Mouse (Mus musculus) liver, embryonic 14.5 days (tissue): ENCODE measurements around the gene Olfr1138. TPM values are rescaled to one million over a fixed set of nuclear protein-coding genes. Genes with fewer than 3 reads are reported as not detected.

Experiments
- ATAC-seq: fragments of 200-750 bp; cut with Nextera tagmentation; 2 replicates; pipeline ENCODE4 v1.8.0; 2017; ENCODE audit warnings: moderate number of reproducible peaks, mild to moderate bottlenecking, moderate library complexity; ENCODE audit not compliant: insufficient read depth
- DNase-seq, 3 experiments: peaks; one replicate each; pipeline ENCODE4 v3.0.0-alpha.2; 2012 to 2013; ENCODE audit warnings: low read depth in 3 of 3, low spot score in 3 of 3
- H3K27ac ChIP-seq: fragments of 300-500 bp; sonication (generic); 2 replicates; pipeline ENCODE4 v1.5.1; 2014; ENCODE audit warnings: moderate library complexity, mild to moderate bottlenecking, control low read depth, inconsistent platforms
- H3K27me3 ChIP-seq: fragments of 300-500 bp; sonication (generic); 2 replicates; pipeline ENCODE4 v1.6.1; 2014; ENCODE audit warnings: mild to moderate bottlenecking, low read length, moderate library complexity; ENCODE audit not compliant: control insufficient read depth, insufficient read depth
- H3K36me3 ChIP-seq: fragments of 300-500 bp; sonication (generic); replicated peaks from 2 replicates; pipeline ENCODE4 v1.6.1; 2014; ENCODE audit warnings: low read depth; ENCODE audit not compliant: control insufficient read depth, insufficient read depth
- H3K4me1 ChIP-seq, 2 experiments: fragments of 200-500 bp in 1 of 2; fragments of 300-500 bp in 1 of 2; sonication (generic) in 1 of 2; replicated peaks; 2 replicates each; pipeline ENCODE4 v1.6.1; 2012 to 2014; ENCODE audit warnings: antibody characterized with exemption in 1 of 2, inconsistent platforms in 1 of 2, low read length in 1 of 2; ENCODE audit not compliant: control insufficient read depth in 2 of 2, insufficient read depth in 2 of 2
- H3K4me2 ChIP-seq: fragments of 300-500 bp; sonication (generic); 2 replicates; pipeline ENCODE4 v1.6.1; 2014; ENCODE audit warnings: low read depth, mild to moderate bottlenecking, control low read depth, moderate library complexity
- H3K4me3 ChIP-seq, 2 experiments: fragments of 200-500 bp in 1 of 2; fragments of 300-500 bp in 1 of 2; sonication (generic) in 1 of 2; 2 replicates each; pipeline ENCODE4 v1.5.1; 2012 to 2014; ENCODE audit warnings: low read depth in 2 of 2, low read length in 2 of 2, mild to moderate bottlenecking in 2 of 2, control low read depth in 1 of 2, inconsistent platforms in 1 of 2, moderate library complexity in 1 of 2; ENCODE audit not compliant: insufficient read depth in 1 of 2
- H3K9ac ChIP-seq: fragments of 300-500 bp; sonication (generic); replicated peaks from 2 replicates; pipeline ENCODE4 v1.6.1; 2014; ENCODE audit warnings: mild to moderate bottlenecking, control low read depth, moderate library complexity
- H3K9me3 ChIP-seq: fragments of 300-500 bp; sonication (generic); 2 replicates; pipeline ENCODE4 v1.6.1; 2016; ENCODE audit warnings: low read length, mixed read lengths; ENCODE audit not compliant: control insufficient read depth
- CTCF ChIP-seq: IDR thresholded peaks from 2 replicates; pipeline ENCODE4 v1.5.1; 2016; ENCODE audit warnings: antibody characterized with exemption, low read depth, control low read depth
- EP300 ChIP-seq: IDR thresholded peaks from 2 replicates; pipeline ENCODE4 v1.6.1; 2016; ENCODE audit warnings: antibody characterized with exemption, low read depth
- WGBS: fragments of 180-500 bp; shearing (Covaris S2); extraction: QIAGEN DNeasy Blood & Tissue Kit; methylation state at CpG from one replicate; pipeline ENCODE4 v1.1.7; 2014; ENCODE audit not compliant: insufficient replicate concordance; 5-methylcytosine and 5-hydroxymethylcytosine counted together
- polyA plus RNA-seq, 2 experiments: library from polyadenylated mRNA; depleted of rRNA in 1 of 2; stranded (reverse) in 1 of 2; unstranded in 1 of 2; fragments of >200 nt; fragmentation: Nextera tagmentation in 1 of 2; extraction: Ambion mirVana in 1 of 2; gene quantifications; 2 replicates each; pipeline versions ENCODE4 v1.2.1 to v1.2.3; 2012 to 2014

The Olfr1138 gene
- polyA plus RNA-seq (2012; rRNA removed): not detected in 2 replicates
- polyA plus RNA-seq (2014; fragmentation: Nextera tagmentation; extraction: Ambion mirVana): not detected in 2 replicates

DNA sequence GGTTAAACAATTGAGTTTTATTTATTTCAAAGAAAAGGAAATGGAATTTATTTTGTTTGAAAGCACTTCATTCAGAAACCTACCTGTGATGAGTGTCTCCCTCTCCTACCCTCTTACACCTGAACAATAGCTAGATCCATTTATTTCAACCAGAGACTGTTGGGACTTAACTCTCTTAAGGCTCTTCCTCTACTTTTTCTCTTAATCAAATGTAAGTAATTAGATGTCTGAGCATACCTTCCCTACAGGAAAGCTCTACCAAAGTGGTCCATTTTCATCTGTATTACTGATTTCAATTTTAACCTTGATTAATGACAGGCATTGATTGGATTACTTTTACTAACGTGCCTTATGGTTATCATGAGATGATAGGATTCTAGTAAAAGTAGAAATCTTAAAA, at the start of gene Olfr1138:
Olfr1138 (minus strand) TSS at position 101 of the 400 bp plus-strand sequence.
- DNase-seq (no peak), ATAC-seq (no peak)
- no peaks in the 10 kb centered on the region for H3K9me3 ChIP-seq
- TF ChIP-seq CTCF (no peak), EP300 (no peak)
- H3K27ac ChIP-seq: no peak within 1 kb of the TSS
- H3K4me1 ChIP-seq: no peaks in the 10 kb centered on the region
- H3K27me3 ChIP-seq: no peaks in the 10 kb centered on the region
- no peak within 1 kb of the TSS for H3K4me2 ChIP-seq
- no peaks in the 10 kb centered on the region for H3K36me3 ChIP-seq
- H3K4me3 ChIP-seq: no peak within 1 kb of the TSS
- WGBS: 46% methylated on average over 1 of the region's 1 CpGs
- no peak within 1 kb of the TSS for H3K9ac ChIP-seq

DNA sequence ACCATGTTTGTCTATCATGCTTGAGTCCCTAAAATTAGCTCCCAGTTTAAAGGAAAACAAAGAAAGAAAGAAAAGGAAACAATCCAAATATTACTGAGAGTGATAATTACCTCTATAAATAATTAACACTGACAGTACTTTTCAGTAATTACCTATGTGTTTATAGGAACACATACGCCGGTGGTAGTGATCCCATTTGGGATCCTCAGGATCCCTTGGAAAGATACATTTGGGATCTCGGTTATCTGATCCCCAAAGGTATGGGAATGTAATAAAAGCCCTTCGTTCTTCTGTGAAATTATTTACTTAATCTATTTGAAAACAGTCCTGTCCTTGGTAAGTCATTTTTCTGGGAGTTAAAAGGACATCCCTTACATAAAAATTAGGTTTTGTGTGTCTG, 39.4 kb upstream of the Olfr1138 start, which contains the start of gene Olfr152:
Olfr152 (plus strand) TSS at position 301 of the 400 bp plus-strand sequence.
- Histone ChIP-seq H3K4me1 (no peaks in the 10 kb centered on the region), H3K36me3 (no peaks in the 10 kb centered on the region), H3K27me3 (no peaks in the 10 kb centered on the region), H3K4me2 (no peak within 1 kb of the TSS), H3K27ac (no peak within 1 kb of the TSS), H3K9me3 (no peaks in the 10 kb centered on the region), H3K4me3 (no peak within 1 kb of the TSS), H3K9ac (no peak within 1 kb of the TSS)
- 62% methylated on average over 4 of the region's 4 CpGs for WGBS
- ATAC-seq (no peak), DNase-seq (no peak)
- TF ChIP-seq CTCF (no peak), EP300 (no peak)

DNA sequence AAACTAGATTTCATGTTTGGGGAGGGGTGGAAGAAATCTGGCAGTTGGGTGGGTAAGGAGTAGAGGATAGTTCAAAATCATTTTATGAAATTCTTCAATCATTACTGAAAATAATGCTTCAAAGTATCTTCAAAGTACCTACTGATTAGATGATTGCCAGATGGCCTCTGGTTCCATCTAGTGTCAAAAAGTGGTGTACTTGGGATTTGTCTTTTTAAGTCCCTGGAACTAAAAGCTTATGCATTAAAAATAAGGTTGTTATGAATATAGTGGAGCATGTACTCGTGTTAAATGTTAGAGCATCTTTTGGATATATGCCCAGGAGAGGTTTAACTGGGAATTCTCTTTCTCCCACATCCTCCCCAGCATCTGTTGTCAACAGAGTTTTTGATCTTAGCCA, 36.4 kb upstream of the Olfr1138 start:
- H3K9me3 ChIP-seq: no peaks in the 10 kb centered on the region
- no peaks in the 10 kb centered on the region for H3K27me3 ChIP-seq
- no peak for TF ChIP-seq EP300
- TF ChIP-seq CTCF: no peak
- no peak overlapping the region for H3K9ac ChIP-seq
- H3K27ac ChIP-seq: no peak overlapping the region
- 22% methylated on average over 1 of the region's 1 CpGs for WGBS
- H3K4me3 ChIP-seq: no peak overlapping the region
- DNase-seq (no peak), ATAC-seq (no peak)
- no peaks in the 10 kb centered on the region for H3K36me3 ChIP-seq
- H3K4me1 ChIP-seq: no peaks in the 10 kb centered on the region
- H3K4me2 ChIP-seq: no peak overlapping the region

DNA sequence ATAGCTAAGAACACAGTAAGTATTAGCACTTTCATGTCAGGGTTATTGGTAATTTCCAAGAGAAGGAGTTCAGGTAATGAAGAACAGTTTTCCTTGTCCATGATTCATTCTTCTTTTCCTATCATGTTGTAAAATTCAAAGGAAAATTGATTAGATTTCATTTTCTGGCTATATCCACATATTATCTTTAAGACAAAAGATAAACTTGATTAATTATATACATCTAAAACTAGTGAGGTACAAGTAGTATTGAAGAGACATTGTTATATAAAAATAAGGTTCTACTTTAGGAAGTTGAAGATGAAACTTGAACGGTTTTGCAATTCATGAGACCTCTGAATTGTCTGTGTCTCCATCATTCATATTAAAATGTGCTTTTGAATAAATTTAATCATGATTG, 14.1 kb upstream of the Olfr1138 start, which contains the start of gene Olfr1141:
Olfr1141 (minus strand) TSS at position 101 of the 400 bp plus-strand sequence.
- Histone ChIP-seq H3K9ac (no peak within 1 kb of the TSS), H3K9me3 (no peaks in the 10 kb centered on the region), H3K27me3 (no peaks in the 10 kb centered on the region), H3K4me3 (no peak within 1 kb of the TSS), H3K4me2 (no peak within 1 kb of the TSS), H3K36me3 (no peaks in the 10 kb centered on the region), H3K27ac (no peak within 1 kb of the TSS), H3K4me1 (no peaks in the 10 kb centered on the region)
- DNase-seq (no peak), ATAC-seq (no peak)
- 43% methylated on average over 1 of the region's 1 CpGs for WGBS
- no peak for TF ChIP-seq EP300
- no peak for TF ChIP-seq CTCF

DNA sequence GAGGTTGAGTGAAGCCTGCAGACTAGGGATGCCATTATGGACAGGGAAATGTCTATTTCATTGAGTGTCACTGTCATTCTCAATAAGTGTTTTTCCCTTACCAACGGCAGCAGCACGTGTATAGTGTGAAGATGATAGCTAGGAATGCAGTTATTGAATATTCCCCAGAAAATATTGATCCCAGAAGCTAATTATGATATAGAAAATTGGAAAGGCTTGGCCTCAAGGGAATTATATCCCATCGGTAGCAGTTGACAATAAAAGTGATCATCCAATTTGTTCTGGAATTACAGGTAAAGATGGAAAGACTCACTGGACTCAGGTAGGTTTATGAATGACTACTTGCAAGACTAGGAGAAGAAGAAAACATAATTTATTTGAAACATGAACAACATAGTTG, 3.7 kb upstream of the Olfr1138 start, which contains the start of gene Olfr1140:
Olfr1140 (plus strand) TSS at position 301 of the 400 bp plus-strand sequence.
- no peak within 1 kb of the TSS for H3K27ac ChIP-seq
- no peak for DNase-seq
- ATAC-seq: no peak
- no peaks in the 10 kb centered on the region for H3K27me3 ChIP-seq
- H3K4me2 ChIP-seq: no peak within 1 kb of the TSS
- no peak within 1 kb of the TSS for H3K4me3 ChIP-seq
- H3K36me3 ChIP-seq: no peaks in the 10 kb centered on the region
- H3K4me1 ChIP-seq: no peaks in the 10 kb centered on the region
- H3K9me3 ChIP-seq: no peaks in the 10 kb centered on the region
- WGBS: 55% methylated on average over 3 of the region's 3 CpGs
- TF ChIP-seq CTCF (no peak), EP300 (no peak)
- no peak within 1 kb of the TSS for H3K9ac ChIP-seq
